Mouse (Mus musculus): ENCODE results near the gene BC048562. TPM values are rescaled to one million over a fixed set of nuclear protein-coding genes. Genes with fewer than 3 reads are reported as not detected.

BC048562 gene
- total and polyA plus RNA-seq, 3 experiments: not detected

- TF ChIP-seq SIN3A (IDR thresholded peaks at IDR 0.05; ENCODE audit: low read length): peak; percentile 54; the same call in 1 of the 2 replicates
Observed at GRCm38 (mm10) chr9:108454429-108454828, 18.1 kb downstream of the BC048562 start (continued).

- Histone ChIP-seq H3K4me3 (ENCODE audit: control insufficient read depth in 1 of 2, insufficient read depth in 1 of 2, low read depth in 2 of 2, low read length in 2 of 2) (peak overlapping the region; percentile 6 to 22; a peak in 3 of 4 replicates), H3K79me2 (ENCODE audit: control insufficient read depth, insufficient read depth, low read length, poor library complexity) (peaks cover 9% of the 10 kb centered on the region), H3K36me3 (ENCODE audit: control insufficient read depth in 1 of 2, insufficient read depth in 2 of 2, low read length in 2 of 2) (peaks cover 0 to 41% of the 10 kb centered on the region in 2 experiments; a peak in 2 of 4 replicates), H3K9ac (ENCODE audit: control insufficient read depth, low read depth, low read length, poor library complexity, severe bottlenecking) (peak overlapping the region; percentile 45), H3K4me1 (ENCODE audit: control insufficient read depth in 1 of 2, insufficient read depth in 2 of 2, low read length in 2 of 2) (peaks cover 29 to 67% of the 10 kb centered on the region in 2 experiments), H3K27ac (ENCODE audit: control insufficient read depth, low read depth, low read length) (peak overlapping the region; percentile 89), H3K9me3 (replicated peaks; ENCODE audit: insufficient read depth, low read length) (no peaks in the 10 kb centered on the region), H3K27me3 (ENCODE audit: control insufficient read depth in 1 of 2, insufficient read depth in 2 of 2, low read length in 2 of 2) (no peaks in the 10 kb centered on the region)
- DNase-seq (ENCODE audit: low read depth, low spot score): peak; percentile 83
- TF ChIP-seq MYC (IDR thresholded peaks at IDR 0.05; ENCODE audit: low read depth, low read length) (peak; percentile 87), RAD21 (IDR thresholded peaks at IDR 0.05; ENCODE audit: low read depth, low read length) (no peak), GATA1 (IDR thresholded peaks at IDR 0.05; ENCODE audit: low read depth, low read length) (peak; percentile 84), UBTF (IDR thresholded peaks at IDR 0.05; ENCODE audit: borderline replicate concordance, insufficient read depth, low read depth, low read length) (no peak), ZKSCAN1 (IDR thresholded peaks at IDR 0.05; ENCODE audit: low read depth, low read length) (0 out of 2 replicates have a peak, but pooled peaks have one; percentile 29), NRF1 (IDR thresholded peaks at IDR 0.05; ENCODE audit: insufficient read depth, low read depth, low read length, poor library complexity, severe bottlenecking) (no peak), TAL1 (IDR thresholded peaks at IDR 0.05; ENCODE audit: low read length) (peak; percentile 38), GABPA (IDR thresholded peaks at IDR 0.05; ENCODE audit: low read depth, low read length) (no peak), JUND (IDR thresholded peaks at IDR 0.05; ENCODE audit: low read depth, low read length) (0 out of 2 replicates have a peak, but pooled peaks have one; percentile 34), ZMIZ1 (IDR thresholded peaks at IDR 0.05; ENCODE audit: low read depth, low read length) (no peak; the same call in 1 of the 2 replicates), MXI1 (IDR thresholded peaks at IDR 0.05; ENCODE audit: low read depth, low read length) (no peak; the same call in 1 of the 2 replicates), ETS1 (IDR thresholded peaks at IDR 0.05; ENCODE audit: low read depth, low read length) (peak; percentile 68; the same call in 1 of the 2 replicates), SIN3A (IDR thresholded peaks at IDR 0.05; ENCODE audit: low read length) (peak; percentile 77), RCOR1 (IDR thresholded peaks at IDR 0.05; ENCODE audit: low read depth, low read length) (0 out of 2 replicates have a peak, but pooled peaks have one; percentile 57), POLR2AphosphoS5 (IDR thresholded peaks at IDR 0.05; ENCODE audit: borderline replicate concordance, low read depth, low read length) (peak; percentile 26; the same call in 1 of the 2 replicates), MEF2A (IDR thresholded peaks at IDR 0.05; ENCODE audit: extremely low read depth, insufficient replicate concordance, low read depth, low read length, poor library complexity, severe bottlenecking) (no peak), CHD2 (IDR thresholded peaks at IDR 0.05; ENCODE audit: low read length) (no peak), USF1 (IDR thresholded peaks at IDR 0.05; ENCODE audit: low read depth, low read length) (no peak), USF2 (IDR thresholded peaks at IDR 0.05; ENCODE audit: borderline replicate concordance in 1 of 2, insufficient read depth in 1 of 2, low read depth in 1 of 2, low read length in 2 of 2) (no peak), TBP (IDR thresholded peaks at IDR 0.05; ENCODE audit: low read depth, low read length) (peak; percentile 83), ZNF384 (IDR thresholded peaks at IDR 0.05; ENCODE audit: low read depth, low read length) (no peak), NELFE (IDR thresholded peaks at IDR 0.05; ENCODE audit: low read depth, low read length) (peak; percentile 54), KAT2A (conservative IDR thresholded peaks at IDR 0.05; ENCODE audit: low read depth, low read length) (0 out of 2 replicates have a peak, but pooled peaks have one; percentile 23), HCFC1 (IDR thresholded peaks at IDR 0.05; ENCODE audit: low read depth, low read length) (peak; percentile 47), ZC3H11A (IDR thresholded peaks at IDR 0.05; ENCODE audit: low read depth, low read length) (no peak), TCF12 (IDR thresholded peaks at IDR 0.05; ENCODE audit: low read depth, low read length) (peak; percentile 72), BHLHE40 (IDR thresholded peaks at IDR 0.05; ENCODE audit: borderline replicate concordance, low read depth, low read length) (no peak), MAZ (IDR thresholded peaks at IDR 0.05; ENCODE audit: low read depth, low read length) (no peak), MAFK (IDR thresholded peaks at IDR 0.05; ENCODE audit: borderline replicate concordance, low read depth, low read length) (peak; percentile 49; the same call in 1 of the 2 replicates), POLR2AphosphoS2 (IDR thresholded peaks at IDR 0.05; ENCODE audit: low read length) (no peak; the same call in 1 of the 2 replicates), SMC3 (IDR thresholded peaks at IDR 0.05; ENCODE audit: low read depth, low read length) (no peak), POLR2A (IDR thresholded peaks at IDR 0.05; ENCODE audit: control insufficient read depth in 1 of 2, insufficient read depth in 1 of 2, low read depth in 1 of 2, low read length in 2 of 2, poor library complexity in 1 of 2) (peak in 1 of 2 experiments; percentile 67; a peak in 2 of 4 replicates)
Observed at GRCm38 (mm10) chr9:108455747-108456571, 19.7 kb downstream of the BC048562 start.
